Mouse (Mus musculus) stomach, postnatal 0 days (tissue): ENCODE data around the gene Gm45140. TPM values are rescaled to one million over a fixed set of nuclear protein-coding genes. Genes with fewer than 3 reads are reported as not detected.
A peak's percentile ranks its signal among the peaks of the same experiment; 100 is the strongest.

Experiments
- ATAC-seq: fragments of 200-750 bp; cut with Nextera tagmentation; 2 replicates; pipeline ENCODE4 v1.8.0; 2017; ENCODE audit not compliant: low FRiP score, low TSS enrichment
- DNase-seq: peaks from one replicate; pipeline ENCODE4 v3.0.0-alpha.2; 2016; ENCODE audit warnings: low spot score
- H3K27ac ChIP-seq: fragments of 300-500 bp; sonication (generic); replicated peaks from 2 replicates; pipeline ENCODE4 v1.5.1; 2014; ENCODE audit warnings: mild to moderate bottlenecking, control low read depth
- H3K27me3 ChIP-seq: fragments of 300-500 bp; sonication (generic); 2 replicates; pipeline ENCODE4 v1.6.1; 2014; ENCODE audit warnings: low read length; ENCODE audit not compliant: control insufficient read depth, insufficient read depth
- H3K36me3 ChIP-seq: fragments of 300-500 bp; sonication (generic); 2 replicates; pipeline ENCODE4 v1.6.1; 2014; ENCODE audit warnings: low read length, mixed read lengths; ENCODE audit not compliant: control insufficient read depth, insufficient read depth
- H3K4me1 ChIP-seq: fragments of 300-500 bp; sonication (generic); replicated peaks from 2 replicates; pipeline ENCODE4 v1.6.1; 2014; ENCODE audit warnings: antibody characterized with exemption; ENCODE audit not compliant: control insufficient read depth, insufficient read depth
- H3K4me2 ChIP-seq: fragments of 300-500 bp; sonication (generic); replicated peaks from 2 replicates; pipeline ENCODE4 v1.6.1; 2014; ENCODE audit warnings: low read depth, mild to moderate bottlenecking, control low read depth, moderate library complexity
- H3K4me3 ChIP-seq: fragments of 300-500 bp; sonication (generic); 2 replicates; pipeline ENCODE4 v1.5.1; 2014; ENCODE audit warnings: low read depth, low read length, control low read depth
- H3K9ac ChIP-seq: fragments of 300-500 bp; sonication (generic); 2 replicates; pipeline ENCODE4 v1.6.1; 2014; ENCODE audit warnings: mild to moderate bottlenecking, low read length, control low read depth, mixed read lengths
- H3K9me3 ChIP-seq: fragments of 300-500 bp; sonication (generic); 2 replicates; pipeline ENCODE4 v1.6.1; 2016; ENCODE audit warnings: low read length; ENCODE audit not compliant: control insufficient read depth
- CTCF ChIP-seq: IDR thresholded peaks from 2 replicates; pipeline ENCODE4 v1.5.1; 2016; ENCODE audit warnings: antibody characterized with exemption, low read depth, mild to moderate bottlenecking, moderate library complexity
- EP300 ChIP-seq: optimal IDR thresholded peaks from 2 replicates; pipeline ENCODE3; 2016; ENCODE audit warnings: antibody characterized with exemption
- WGBS: fragments of 180-500 bp; shearing (Covaris S2); extraction: QIAGEN DNeasy Blood & Tissue Kit; methylation state at CpG from one replicate; pipeline ENCODE4 v1.1.7; 2014; 5-methylcytosine and 5-hydroxymethylcytosine counted together
- polyA plus RNA-seq: library from polyadenylated mRNA; unstranded; fragments of >200 nt; fragmentation: Nextera tagmentation; extraction: Ambion mirVana; gene quantifications from 2 replicates; pipeline ENCODE4 v1.2.1, GENCODE M21; 2015

The Gm45140 gene
- polyA plus RNA-seq, 1 experiment from 2014 or later: 1.9 TPM

DNA sequence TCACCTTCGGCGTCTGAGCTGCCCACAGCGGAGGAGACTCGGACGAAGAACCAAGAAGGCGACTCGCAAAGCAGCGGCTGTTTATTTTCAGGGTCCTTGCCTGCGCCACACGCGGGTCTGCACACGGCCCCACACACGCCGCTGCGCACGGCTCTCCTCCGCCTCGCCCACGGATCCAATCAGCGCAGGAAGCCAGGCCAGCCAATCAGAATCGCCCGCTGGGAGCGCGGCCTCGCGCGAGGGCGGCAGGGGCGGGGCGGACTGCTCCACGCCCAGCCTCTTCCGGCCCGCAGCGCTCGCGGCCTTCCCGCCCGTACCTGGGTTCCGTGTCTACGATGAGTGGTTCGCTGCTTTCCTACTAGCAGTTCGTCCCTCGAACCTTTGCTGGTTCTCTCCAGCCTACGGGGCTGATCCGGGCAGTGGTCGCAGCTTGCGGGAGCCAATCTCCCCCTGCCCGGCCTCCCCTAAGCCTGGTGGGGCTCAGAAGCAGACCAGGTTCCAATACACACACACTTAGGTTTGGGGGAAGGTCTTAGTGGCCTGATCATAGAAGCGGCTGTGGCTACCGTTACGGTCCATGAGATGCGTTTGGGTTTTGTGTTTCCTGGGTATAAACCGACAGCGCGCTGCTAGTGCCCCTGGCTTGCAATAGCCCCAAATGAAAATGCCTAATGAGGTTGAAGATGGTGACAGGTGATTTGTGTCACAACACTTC lies 15.5 kb upstream of the Gm45140 start, which contains the start of gene Cnbp:
Cnbp (minus strand) TSS at position 207 of the 715 bp plus-strand sequence.
- TF ChIP-seq CTCF: no peak
- no peak for TF ChIP-seq EP300

DNA sequence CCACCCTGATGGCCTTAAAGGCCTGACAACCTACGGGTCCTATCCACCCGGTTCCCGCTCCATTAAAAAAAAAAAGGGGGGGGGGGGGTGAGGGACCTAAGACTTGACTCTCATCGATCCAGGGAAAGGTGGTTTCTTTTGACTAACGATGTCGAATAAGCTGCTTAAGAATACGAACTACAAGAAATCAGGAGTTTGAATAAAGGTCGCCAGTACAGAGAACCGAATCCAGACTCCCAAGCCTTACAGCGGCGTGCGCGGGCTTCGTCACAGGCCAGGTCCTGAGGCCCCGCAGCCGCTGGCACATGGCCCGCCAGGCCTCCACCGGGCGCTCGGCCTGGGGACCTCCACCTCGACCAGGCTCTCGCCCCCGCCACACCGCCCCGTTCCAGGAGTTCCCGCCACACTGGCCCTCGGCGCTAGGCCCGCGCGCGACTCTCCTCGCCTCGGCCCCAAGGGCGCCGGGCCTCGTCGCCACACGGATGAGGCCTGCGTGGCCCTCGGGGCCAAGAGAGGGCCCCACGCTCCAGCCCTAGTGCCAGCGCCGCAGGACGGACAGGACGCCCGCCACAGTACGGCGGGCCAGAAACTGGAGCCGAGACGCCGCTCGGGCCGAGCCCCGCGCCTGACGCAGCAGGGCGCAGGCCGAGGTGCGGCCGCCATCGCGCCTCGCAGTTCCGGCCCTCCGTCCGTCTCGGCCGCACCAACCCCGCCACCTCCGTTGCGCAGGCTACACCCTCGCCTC lies 14.7 kb upstream of the Gm45140 start:
- Histone ChIP-seq H3K9ac (peak overlapping the region; percentile 100), H3K4me1 (no peaks in the 10 kb centered on the region), H3K4me3 (peak overlapping the region; percentile 100), H3K9me3 (no peaks in the 10 kb centered on the region), H3K4me2 (peak overlapping the region; percentile 69), H3K36me3 (no peaks in the 10 kb centered on the region; the same call in 1 of the 2 replicates), H3K27ac (peak overlapping the region; percentile 98), H3K27me3 (no peaks in the 10 kb centered on the region)
- under 1% methylated on average over 72 of the region's 73 CpGs for WGBS
- ATAC-seq (peak; percentile 78), DNase-seq (peak; percentile 65)
- TF ChIP-seq CTCF (no peak), EP300 (no peak)

More for the DNA sequence above, 15.5 kb upstream of the Gm45140 start, which contains the start of gene Cnbp:
- Histone ChIP-seq H3K36me3 (no peaks in the 10 kb centered on the region), H3K9me3 (no peaks in the 10 kb centered on the region), H3K4me3 (peak within 1 kb of the TSS; percentile 100), H3K4me2 (peak within 1 kb of the TSS; percentile 90), H3K9ac (peak within 1 kb of the TSS; percentile 100), H3K4me1 (no peaks in the 10 kb centered on the region), H3K27me3 (no peaks in the 10 kb centered on the region), H3K27ac (peak within 1 kb of the TSS; percentile 98)
- ATAC-seq (peak; percentile 99), DNase-seq (peak; percentile 98)
- under 1% methylated on average over 50 of the region's 55 CpGs for WGBS

DNA sequence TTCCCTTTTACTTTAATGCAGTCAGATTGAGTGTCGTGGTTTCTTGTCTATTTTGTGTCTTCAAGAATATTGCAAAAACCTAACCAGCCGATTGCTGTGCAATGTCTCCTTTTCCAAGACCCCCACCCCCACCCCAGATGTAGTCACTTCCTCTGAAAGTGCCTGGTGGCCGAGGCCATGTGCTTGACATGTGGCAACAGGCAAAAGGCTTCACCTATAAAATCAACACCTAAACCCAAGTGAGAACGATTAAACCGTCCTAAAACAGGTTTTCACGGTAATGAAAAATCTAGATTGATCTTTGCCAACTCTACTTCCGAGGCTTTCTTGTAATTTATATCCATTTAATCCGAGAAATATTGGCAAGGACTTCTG lies 14.2 kb upstream of the Gm45140 start:
- Histone ChIP-seq H3K9me3 (no peaks in the 10 kb centered on the region), H3K4me3 (peak overlapping the region; percentile 100), H3K27me3 (no peaks in the 10 kb centered on the region), H3K27ac (peak overlapping the region; percentile 98), H3K36me3 (peaks cover 3% of the 10 kb centered on the region), H3K9ac (peak overlapping the region; percentile 100), H3K4me2 (peak overlapping the region; percentile 69), H3K4me1 (no peaks in the 10 kb centered on the region)
- DNase-seq (peak; percentile 38), ATAC-seq (no peak)
- WGBS: 0% methylated on average over 8 of the region's 8 CpGs
- no peak for TF ChIP-seq CTCF
- no peak for TF ChIP-seq EP300

DNA sequence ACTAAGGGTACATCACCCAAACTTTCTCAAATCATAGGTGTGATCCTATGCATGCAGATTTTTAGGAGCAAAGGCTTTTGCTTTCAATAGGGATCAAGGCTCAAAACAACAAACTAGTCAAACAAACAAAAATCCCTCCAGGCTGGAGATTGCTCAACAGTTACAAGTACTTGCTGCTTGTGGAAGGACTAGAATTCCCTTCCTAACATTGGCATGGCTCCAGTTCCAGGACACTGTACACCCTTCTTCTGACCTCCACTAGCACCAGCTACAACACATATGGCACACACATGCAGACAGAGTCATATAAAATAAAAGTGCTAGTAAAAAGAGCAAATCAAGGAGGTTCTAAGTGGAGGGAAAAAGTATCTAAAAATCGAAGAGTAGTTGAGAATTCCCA lies 11.2 kb upstream of the Gm45140 start:
- no peak for TF ChIP-seq EP300
- TF ChIP-seq CTCF: no peak
- Histone ChIP-seq H3K36me3 (peaks cover 21% of the 10 kb centered on the region), H3K9me3 (no peaks in the 10 kb centered on the region), H3K4me1 (no peaks in the 10 kb centered on the region), H3K27me3 (no peaks in the 10 kb centered on the region), H3K4me2 (no peak overlapping the region), H3K9ac (no peak overlapping the region), H3K27ac (no peak overlapping the region), H3K4me3 (no peak overlapping the region)
- 66% methylated on average over 1 of the region's 1 CpGs for WGBS
- DNase-seq (no peak), ATAC-seq (no peak)

DNA sequence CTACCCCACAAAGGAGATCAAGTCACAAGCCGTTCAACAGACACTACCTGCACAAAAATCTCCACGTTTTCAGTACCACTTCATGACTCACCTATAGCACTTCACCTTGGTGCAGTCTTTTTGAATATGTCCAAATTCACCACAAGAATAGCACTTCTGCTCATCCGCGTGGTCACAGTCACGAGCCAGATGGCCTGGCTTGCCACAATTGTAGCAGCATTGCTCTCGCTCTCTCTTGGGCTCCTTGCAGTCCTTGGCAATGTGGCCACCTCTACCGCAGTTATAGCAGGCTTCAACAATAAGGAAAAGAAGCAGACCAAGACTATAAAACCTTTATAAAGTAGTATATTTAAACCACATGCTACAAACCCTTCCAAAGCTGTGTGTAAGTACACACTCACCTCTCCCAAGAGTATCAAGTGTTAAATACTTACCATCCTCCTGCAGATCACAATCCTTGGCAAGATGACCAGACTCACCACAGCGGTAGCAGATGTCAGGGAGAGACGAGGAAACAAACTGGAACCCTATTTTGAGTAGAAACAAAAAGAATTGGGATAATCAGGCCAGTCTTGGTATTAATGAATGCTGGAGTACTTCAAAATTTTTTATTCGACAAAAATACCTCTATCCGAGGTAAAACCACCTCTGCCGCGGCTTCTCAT lies 9.6 kb upstream of the Gm45140 start:
- H3K9me3 ChIP-seq: no peaks in the 10 kb centered on the region
- H3K4me3 ChIP-seq: no peak overlapping the region
- no peak overlapping the region for H3K4me2 ChIP-seq
- no peaks in the 10 kb centered on the region for H3K4me1 ChIP-seq
- no peak overlapping the region for H3K27ac ChIP-seq
- no peak for ATAC-seq
- H3K36me3 ChIP-seq: peaks cover 21% of the 10 kb centered on the region
- WGBS: 90% methylated on average over 13 of the region's 13 CpGs
- no peak overlapping the region for H3K9ac ChIP-seq
- H3K27me3 ChIP-seq: no peaks in the 10 kb centered on the region
- DNase-seq: no peak
- TF ChIP-seq CTCF (no peak), EP300 (no peak)
